Mouse (Mus musculus) MEL (cell line): ENCODE measurements around the gene Itsn1. TPM values are rescaled to one million over a fixed set of nuclear protein-coding genes. Genes with fewer than 3 reads are reported as not detected.
A peak's percentile ranks its signal among the peaks of the same experiment; 100 is the strongest.

Experiments used
- DNase-seq: peaks from one replicate; pipeline ENCODE4 v3.0.0; 2011; ENCODE audit warnings: low read depth, low spot score
- H3K27ac ChIP-seq: 2 replicates; pipeline ENCODE4 v1.5.1; 2012; ENCODE audit warnings: low read depth, mild to moderate bottlenecking, control low read depth, low read length, moderate library complexity; ENCODE audit not compliant: control insufficient read depth
- H3K27me3 ChIP-seq, 2 experiments: fragments of 150-350 bp in 1 of 2; sonication (generic) in 1 of 2; 2 replicates each; pipeline ENCODE4 v1.6.1; 2012; ENCODE audit warnings: low read length in 2 of 2, mild to moderate bottlenecking in 2 of 2, improper control_type of control experiment in 1 of 2, moderate library complexity in 1 of 2; ENCODE audit not compliant: insufficient read depth in 2 of 2, control insufficient read depth in 1 of 2
- H3K36me3 ChIP-seq, 2 experiments: 2 replicates each; pipeline ENCODE4 v1.6.1; 2012 to 2014; ENCODE audit warnings: low read length in 2 of 2, improper control_type of control experiment in 1 of 2, inconsistent platforms in 1 of 2, mild to moderate bottlenecking in 1 of 2; ENCODE audit not compliant: insufficient read depth in 2 of 2, control insufficient read depth in 1 of 2
- H3K4me1 ChIP-seq, 2 experiments: fragments of 150-350 bp in 1 of 2; sonication (generic) in 1 of 2; 2 replicates each; pipeline ENCODE4 v1.6.1; 2012; ENCODE audit warnings: low read length in 2 of 2, improper control_type of control experiment in 1 of 2, mild to moderate bottlenecking in 1 of 2; ENCODE audit not compliant: insufficient read depth in 2 of 2, control insufficient read depth in 1 of 2
- H3K4me3 ChIP-seq, 2 experiments: fragments of 150-350 bp in 1 of 2; sonication (generic) in 1 of 2; 2 replicates each; pipeline ENCODE4 v1.5.1; 2012; ENCODE audit warnings: low read depth in 2 of 2, low read length in 2 of 2, mild to moderate bottlenecking in 2 of 2, moderate library complexity in 2 of 2, control low read depth in 1 of 2, improper control_type of control experiment in 1 of 2; ENCODE audit not compliant: control insufficient read depth in 1 of 2, insufficient read depth in 1 of 2
- H3K79me2 ChIP-seq: 2 replicates; pipeline ENCODE4 v1.6.1; 2012; ENCODE audit warnings: mild to moderate bottlenecking, low read length, moderate library complexity; ENCODE audit not compliant: control insufficient read depth, poor library complexity, insufficient read depth
- H3K9ac ChIP-seq: 2 replicates; pipeline ENCODE4 v1.6.1; 2012; ENCODE audit warnings: low read depth, mild to moderate bottlenecking, control low read depth, low read length, moderate library complexity; ENCODE audit not compliant: control insufficient read depth, poor library complexity, severe bottlenecking
- H3K9me3 ChIP-seq: fragments of 150-350 bp; sonication (generic); replicated peaks from 2 replicates; pipeline ENCODE4 v1.6.1; 2012; ENCODE audit warnings: mild to moderate bottlenecking, low read length, improper control_type of control experiment, moderate library complexity; ENCODE audit not compliant: insufficient read depth
- CTCF ChIP-seq, 3 experiments: IDR thresholded peaks in 2 of 3; conservative IDR thresholded peaks in 1 of 3; 2 replicates each; pipeline ENCODE4 v1.5.1; 2011 to 2012; ENCODE audit warnings: low read length in 3 of 3, low read depth in 2 of 3, mild to moderate bottlenecking in 2 of 3, improper control_type of control experiment in 1 of 3, inconsistent platforms in 1 of 3, mixed read lengths in 1 of 3, moderate library complexity in 1 of 3; ENCODE audit not compliant: control insufficient read depth in 1 of 3, insufficient read depth in 1 of 3, poor library complexity in 1 of 3, severe bottlenecking in 1 of 3
- E2F4 ChIP-seq: IDR thresholded peaks from 2 replicates; pipeline ENCODE4 v1.6.1; 2011; ENCODE audit warnings: low read depth, low read length, improper control_type of control experiment, borderline replicate concordance
- ELF1 ChIP-seq: IDR thresholded peaks from 2 replicates; pipeline ENCODE4 v1.6.1; 2014; ENCODE audit warnings: low read depth, mild to moderate bottlenecking, inconsistent platforms, low read length, improper control_type of control experiment, moderate library complexity
- EP300 ChIP-seq, 2 experiments: IDR thresholded peaks; 2 replicates each; pipeline ENCODE4 v1.6.1; 2011; ENCODE audit warnings: improper control_type of control experiment in 2 of 2, low read length in 2 of 2, low read depth in 1 of 2, mild to moderate bottlenecking in 1 of 2
- GATA1 ChIP-seq: IDR thresholded peaks from 2 replicates; pipeline ENCODE4 v1.6.1; 2011; ENCODE audit warnings: low read depth, low read length, improper control_type of control experiment
- HCFC1 ChIP-seq: IDR thresholded peaks from 2 replicates; pipeline ENCODE4 v1.6.1; 2012; ENCODE audit warnings: low read depth, mild to moderate bottlenecking, inconsistent platforms, low read length, improper control_type of control experiment, moderate library complexity
- KAT2A ChIP-seq: conservative IDR thresholded peaks from 2 replicates; pipeline ENCODE4 v1.6.1; 2012; ENCODE audit warnings: low read depth, low read length, improper control_type of control experiment, inconsistent platforms
- MAFK ChIP-seq: IDR thresholded peaks from 2 replicates; pipeline ENCODE4 v1.6.1; 2011; ENCODE audit warnings: low read depth, mild to moderate bottlenecking, low read length, improper control_type of control experiment, borderline replicate concordance
- MAX ChIP-seq: IDR thresholded peaks from 2 replicates; pipeline ENCODE4 v1.6.1; 2011; ENCODE audit warnings: low read length, improper control_type of control experiment
- MAZ ChIP-seq: IDR thresholded peaks from 2 replicates; pipeline ENCODE4 v1.6.1; 2012; ENCODE audit warnings: low read depth, mild to moderate bottlenecking, inconsistent platforms, low read length, improper control_type of control experiment
- MEF2A ChIP-seq: IDR thresholded peaks from 2 replicates; pipeline ENCODE4 v1.6.1; 2014; ENCODE audit warnings: low read depth, mild to moderate bottlenecking, inconsistent platforms, low read length, improper control_type of control experiment; ENCODE audit not compliant: poor library complexity, insufficient replicate concordance, severe bottlenecking; ENCODE audit errors: extremely low read depth
- MXI1 ChIP-seq: IDR thresholded peaks from 2 replicates; pipeline ENCODE4 v1.6.1; 2011; ENCODE audit warnings: mild to moderate bottlenecking, low read depth, low read length, improper control_type of control experiment
- MYC ChIP-seq: IDR thresholded peaks from 2 replicates; pipeline ENCODE4 v1.6.1; 2011; ENCODE audit warnings: low read depth, mild to moderate bottlenecking, low read length, improper control_type of control experiment, moderate library complexity
- POLR2A ChIP-seq, 2 experiments: IDR thresholded peaks; 2 replicates each; pipeline ENCODE4 v1.6.1; 2011 to 2012; ENCODE audit warnings: low read length in 2 of 2, mild to moderate bottlenecking in 2 of 2, control low read depth in 1 of 2, improper control_type of control experiment in 1 of 2, low read depth in 1 of 2, moderate library complexity in 1 of 2; ENCODE audit not compliant: control insufficient read depth in 1 of 2, insufficient read depth in 1 of 2, poor library complexity in 1 of 2
- POLR2AphosphoS5 ChIP-seq: IDR thresholded peaks from 2 replicates; pipeline ENCODE4 v1.6.1; 2012; ENCODE audit warnings: low read depth, borderline replicate concordance, mild to moderate bottlenecking, inconsistent platforms, low read length, moderate library complexity, mixed read lengths
- RAD21 ChIP-seq: IDR thresholded peaks from 2 replicates; pipeline ENCODE4 v1.6.1; 2011; ENCODE audit warnings: mild to moderate bottlenecking, low read depth, low read length, improper control_type of control experiment
- RCOR1 ChIP-seq: IDR thresholded peaks from 2 replicates; pipeline ENCODE4 v1.6.1; 2012; ENCODE audit warnings: low read depth, mild to moderate bottlenecking, inconsistent platforms, low read length, improper control_type of control experiment
- SIN3A ChIP-seq: IDR thresholded peaks from 2 replicates; pipeline ENCODE4 v1.6.1; 2012; ENCODE audit warnings: low read length, improper control_type of control experiment, inconsistent platforms
- SMC3 ChIP-seq: IDR thresholded peaks from 2 replicates; pipeline ENCODE4 v1.6.1; 2011; ENCODE audit warnings: low read depth, low read length, improper control_type of control experiment
- TAL1 ChIP-seq: IDR thresholded peaks from 2 replicates; pipeline ENCODE4 v1.6.1; 2012; ENCODE audit warnings: mild to moderate bottlenecking, inconsistent platforms, low read length, moderate library complexity, mixed read lengths
- TBP ChIP-seq: IDR thresholded peaks from 2 replicates; pipeline ENCODE4 v1.8.0; 2011; ENCODE audit warnings: low read depth, low read length, improper control_type of control experiment
- TCF12 ChIP-seq: IDR thresholded peaks from 2 replicates; pipeline ENCODE4 v1.6.1; 2014; ENCODE audit warnings: low read depth, mild to moderate bottlenecking, inconsistent platforms, low read length, improper control_type of control experiment, moderate library complexity
- USF1 ChIP-seq: IDR thresholded peaks from 2 replicates; pipeline ENCODE4 v1.6.1; 2014; ENCODE audit warnings: low read depth, mild to moderate bottlenecking, inconsistent platforms, low read length, improper control_type of control experiment, moderate library complexity
- USF2 ChIP-seq, 2 experiments: IDR thresholded peaks; 2 replicates each; pipeline ENCODE4 v1.6.1; 2011 to 2012; ENCODE audit warnings: improper control_type of control experiment in 2 of 2, low read length in 2 of 2, borderline replicate concordance in 1 of 2, inconsistent platforms in 1 of 2, low read depth in 1 of 2, mild to moderate bottlenecking in 1 of 2; ENCODE audit not compliant: insufficient read depth in 1 of 2
- ZC3H11A ChIP-seq: IDR thresholded peaks from 2 replicates; pipeline ENCODE4 v1.6.1; 2012; ENCODE audit warnings: low read depth, mild to moderate bottlenecking, inconsistent platforms, low read length, improper control_type of control experiment
- ZKSCAN1 ChIP-seq: IDR thresholded peaks from 2 replicates; pipeline ENCODE4 v1.6.1; 2012; ENCODE audit warnings: low read depth, mild to moderate bottlenecking, inconsistent platforms, low read length, improper control_type of control experiment, moderate library complexity
- polyA plus RNA-seq, 2 experiments: library from polyadenylated mRNA; stranded (reverse) in 1 of 2; unstranded in 1 of 2; fragments of >175 nt in 1 of 2; fragments of >200 nt in 1 of 2; gene quantifications; 2 replicates each; pipeline versions ENCODE4 v1.2.1 to v1.2.4; 2012; ENCODE audit warnings: low replicate concordance in 2 of 2, low read depth in 1 of 2; ENCODE audit not compliant: insufficient read length in 2 of 2, insufficient read depth in 1 of 2, missing spikeins in 1 of 2
- total RNA-seq: library from RNA; depleted of rRNA; stranded (reverse); fragments of 300-350 nt; gene quantifications from 2 replicates; pipeline ENCODE4 v1.2.3, GENCODE M21; 2012

Gene Itsn1
- total and polyA plus RNA-seq, 3 experiments = 14.7 to 36.5 TPM; not detected in 1

GRCm38 (mm10) chr16:91932843-91933518, 203.9 kb downstream of the Itsn1 start (continued):
- TF ChIP-seq E2F4 = no peak
- TF ChIP-seq KAT2A = no peak

GRCm38 (mm10) chr16:91935108-91935507, 206.0 kb downstream of the Itsn1 start:
- Histone ChIP-seq H3K4me3 (peak overlapping the region; percentile 45 to 57), H3K9me3 (no peaks in the 10 kb centered on the region), H3K36me3 (peaks cover 0 to 11% of the 10 kb centered on the region in 2 experiments; a peak in 2 of 4 replicates), H3K9ac (peak overlapping the region; percentile 51), H3K27me3 (peaks cover 0 to 4% of the 10 kb centered on the region in 2 experiments; a peak in 2 of 4 replicates), H3K79me2 (peaks cover 14% of the 10 kb centered on the region), H3K27ac (peak overlapping the region; percentile 17; the same call in 1 of the 2 replicates), H3K4me1 (peaks cover 6 to 9% of the 10 kb centered on the region in 2 experiments; a peak in 3 of 4 replicates)
- peak; percentile 95 for DNase-seq
- TF ChIP-seq RCOR1 (peak; percentile 14; the same call in 1 of the 2 replicates), RAD21 (peak; percentile 68), MAX (0 out of 2 replicates have a peak, but pooled peaks have one; percentile 28), TAL1 (no peak), USF1 (no peak), MAZ (peak; percentile 39; the same call in 1 of the 2 replicates), POLR2A (IDR thresholded peaks at IDR 0.05; ENCODE audit: control insufficient read depth in 1 of 2, insufficient read depth in 1 of 2, low read depth in 1 of 2, low read length in 2 of 2, poor library complexity in 1 of 2) (peak in 1 of 2 experiments; percentile 29; a peak in 1 of 4 replicates), SMC3 (peak; percentile 90), ZC3H11A (peak; percentile 46), USF2 (IDR thresholded peaks at IDR 0.05; ENCODE audit: borderline replicate concordance in 1 of 2, insufficient read depth in 1 of 2, low read depth in 1 of 2, low read length in 2 of 2) (no peak), EP300 (IDR thresholded peaks at IDR 0.05; ENCODE audit: low read depth in 1 of 2, low read length in 2 of 2) (peak in 1 of 2 experiments; percentile 20; a peak in 1 of 4 replicates), MXI1 (peak; percentile 44; the same call in 1 of the 2 replicates), ZKSCAN1 (no peak), POLR2AphosphoS5 (no peak), MYC (no peak), TBP (0 out of 2 replicates have a peak, but pooled peaks have one; percentile 37), MEF2A (no peak), SIN3A (peak; percentile 79), MAFK (no peak), HCFC1 (peak; percentile 60), CTCF (IDR thresholded peaks at IDR 0.05 in 2 of 3, conservative IDR thresholded peaks at IDR 0.05 in 1 of 3; ENCODE audit: control insufficient read depth in 1 of 3, insufficient read depth in 1 of 3, low read depth in 2 of 3, low read length in 3 of 3, poor library complexity in 1 of 3, severe bottlenecking in 1 of 3) (peak in 2 of 3 experiments; percentile 91 to 92), TCF12 (no peak), ELF1 (peak; percentile 56), GATA1 (peak; percentile 30; the same call in 1 of the 2 replicates)
